Mouse (Mus musculus): ENCODE measurements at regions not wholly inside any gene's neighbourhood (a gene's known extent, or its start where the extent isn't known, plus 50 kb on each side); places are given as distances from the start of the nearest gene placed in this dataset.

- Histone ChIP-seq H3K27ac (ENCODE audit: insufficient read depth, low read length) (no peak overlapping the region), H3K4me3 (ENCODE audit: extremely low read depth, insufficient read depth, insufficient read length) (no peak overlapping the region), H3K36me3 (ENCODE audit: control insufficient read depth, insufficient read depth, low read length) (no peaks in the 10 kb centered on the region), H3K4me1 (ENCODE audit: control insufficient read depth, insufficient read depth, insufficient read length) (no peaks in the 10 kb centered on the region), H3K27me3 (ENCODE audit: control insufficient read depth, insufficient read depth, low read length) (no peaks in the 10 kb centered on the region)
- TF ChIP-seq CTCF (IDR thresholded peaks at IDR 0.05; ENCODE audit: extremely low read depth, insufficient read depth, insufficient read length, insufficient replicate concordance) (no peak), POLR2A (IDR thresholded peaks at IDR 0.05; ENCODE audit: low read depth, low read length) (no peak)
- 69% methylated on average over 10 of the region's 10 CpGs for WGBS
- no peak for DNase-seq (ENCODE audit: low read depth in 1 of 2, low spot score in 2 of 2)
Observed at GRCm38 (mm10) chr11:48502011-48502806, 297.9 kb upstream of the Rack1 start.

DNA sequence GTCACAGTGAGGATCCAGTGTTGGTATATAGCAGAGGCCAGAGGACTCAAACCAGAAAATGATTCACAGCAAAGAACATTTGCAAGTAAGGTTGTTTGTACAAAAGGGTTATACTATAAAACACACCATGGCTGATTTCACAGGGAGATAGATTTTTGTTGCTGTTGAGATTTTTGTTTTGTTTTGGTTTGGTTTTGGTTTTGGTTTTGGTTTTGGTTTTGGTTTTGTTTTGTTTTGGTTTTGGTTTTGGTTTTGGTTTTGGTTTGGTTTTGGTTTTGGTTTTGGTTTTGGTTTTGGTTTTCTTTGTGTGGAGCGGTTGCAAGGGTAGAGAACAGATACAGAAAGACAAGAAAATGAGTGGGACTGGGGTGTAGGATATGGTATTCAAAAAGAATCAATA is 301.1 kb upstream of the Rack1 start:
- H3K27ac ChIP-seq (ENCODE audit: insufficient read depth, low read length), result no peak overlapping the region
- H3K27me3 ChIP-seq (ENCODE audit: control insufficient read depth, insufficient read depth, low read length), result no peaks in the 10 kb centered on the region
- DNase-seq (ENCODE audit: low read depth in 1 of 2, low spot score in 2 of 2), result no peak
- TF ChIP-seq POLR2A (IDR thresholded peaks at IDR 0.05; ENCODE audit: low read depth, low read length) (no peak), CTCF (IDR thresholded peaks at IDR 0.05; ENCODE audit: extremely low read depth, insufficient read depth, insufficient read length, insufficient replicate concordance) (no peak)
- 78% methylated on average over 1 of the region's 1 CpGs for WGBS
- no peaks in the 10 kb centered on the region for H3K36me3 ChIP-seq (ENCODE audit: control insufficient read depth, insufficient read depth, low read length)
- H3K4me3 ChIP-seq (ENCODE audit: extremely low read depth, insufficient read depth, insufficient read length), result no peak overlapping the region
- H3K4me1 ChIP-seq (ENCODE audit: control insufficient read depth, insufficient read depth, insufficient read length), result no peaks in the 10 kb centered on the region

DNA sequence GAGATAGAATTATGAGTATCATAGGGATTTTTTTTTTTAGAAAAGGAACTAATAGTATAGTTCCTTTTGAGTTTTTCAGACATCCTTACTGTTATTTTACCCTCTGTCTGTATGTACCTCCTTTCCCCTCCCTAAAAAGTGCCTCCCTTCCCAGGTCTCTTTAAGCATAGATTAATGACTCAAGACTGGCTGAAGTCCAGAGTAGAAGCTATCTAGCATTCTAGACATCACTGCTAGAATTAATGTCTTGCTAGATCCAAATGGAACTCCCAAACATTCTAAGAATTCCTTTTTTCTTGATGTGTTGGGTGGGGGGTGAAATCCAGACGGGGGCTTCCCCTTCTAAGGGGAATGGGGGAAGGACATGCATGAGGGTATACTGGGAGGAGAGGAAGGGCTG is 311.8 kb upstream of the Rack1 start:
- H3K27ac ChIP-seq (ENCODE audit: insufficient read depth, low read length), result no peak overlapping the region
- no peak for TF ChIP-seq CTCF (IDR thresholded peaks at IDR 0.05; ENCODE audit: extremely low read depth, insufficient read depth, insufficient read length, insufficient replicate concordance)
- no peak for TF ChIP-seq POLR2A (IDR thresholded peaks at IDR 0.05; ENCODE audit: low read depth, low read length)
- H3K4me3 ChIP-seq (ENCODE audit: extremely low read depth, insufficient read depth, insufficient read length), result no peak overlapping the region
- no peaks in the 10 kb centered on the region for H3K27me3 ChIP-seq (ENCODE audit: control insufficient read depth, insufficient read depth, low read length)
- WGBS, result 71% methylated on average over 1 of the region's 1 CpGs
- no peaks in the 10 kb centered on the region for H3K36me3 ChIP-seq (ENCODE audit: control insufficient read depth, insufficient read depth, low read length)
- H3K4me1 ChIP-seq (ENCODE audit: control insufficient read depth, insufficient read depth, insufficient read length), result no peaks in the 10 kb centered on the region
- DNase-seq (ENCODE audit: low read depth in 1 of 2, low spot score in 2 of 2), result no peak

- DNase-seq (ENCODE audit: low read depth in 1 of 2, low spot score in 2 of 2), result no peak
- Histone ChIP-seq H3K4me3 (ENCODE audit: extremely low read depth, insufficient read depth, insufficient read length) (no peak overlapping the region), H3K27me3 (ENCODE audit: control insufficient read depth, insufficient read depth, low read length) (no peaks in the 10 kb centered on the region), H3K27ac (ENCODE audit: insufficient read depth, low read length) (no peak overlapping the region), H3K36me3 (ENCODE audit: control insufficient read depth, insufficient read depth, low read length) (no peaks in the 10 kb centered on the region), H3K4me1 (ENCODE audit: control insufficient read depth, insufficient read depth, insufficient read length) (no peaks in the 10 kb centered on the region)
- 72% methylated on average over 4 of the region's 4 CpGs for WGBS
- TF ChIP-seq POLR2A (IDR thresholded peaks at IDR 0.05; ENCODE audit: low read depth, low read length) (no peak), CTCF (IDR thresholded peaks at IDR 0.05; ENCODE audit: extremely low read depth, insufficient read depth, insufficient read length, insufficient replicate concordance) (no peak)
Observed at GRCm38 (mm10) chr11:48464036-48464435, 336.1 kb upstream of the Rack1 start.

DNA sequence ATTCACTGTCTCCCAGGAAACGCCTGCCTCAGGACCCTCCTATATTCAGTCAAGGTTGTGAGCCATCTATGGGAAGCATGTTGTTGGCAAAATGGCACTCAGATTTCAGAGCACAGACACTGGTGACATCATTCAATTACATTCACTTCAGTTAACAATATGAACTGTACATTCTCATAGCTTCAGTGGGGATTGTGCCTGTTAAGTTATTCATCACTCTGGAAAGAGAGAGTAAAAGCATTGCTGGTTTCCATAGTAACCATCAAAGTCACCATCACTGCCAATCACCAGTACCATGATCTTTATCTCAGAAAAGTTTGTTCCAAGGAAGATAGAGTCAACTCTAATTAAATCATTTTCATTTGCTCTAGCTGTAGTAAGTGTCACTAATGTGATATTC is 350.2 kb upstream of the Rack1 start:
- Histone ChIP-seq H3K36me3 (ENCODE audit: control insufficient read depth, insufficient read depth, low read length) (no peaks in the 10 kb centered on the region), H3K27ac (ENCODE audit: insufficient read depth, low read length) (no peak overlapping the region), H3K4me1 (ENCODE audit: control insufficient read depth, insufficient read depth, insufficient read length) (no peaks in the 10 kb centered on the region), H3K27me3 (ENCODE audit: control insufficient read depth, insufficient read depth, low read length) (no peaks in the 10 kb centered on the region), H3K4me3 (ENCODE audit: extremely low read depth, insufficient read depth, insufficient read length) (no peak overlapping the region)
- 100% methylated on average over 1 of the region's 1 CpGs for WGBS
- DNase-seq (ENCODE audit: low read depth in 1 of 2, low spot score in 2 of 2), result no peak
- TF ChIP-seq CTCF (IDR thresholded peaks at IDR 0.05; ENCODE audit: extremely low read depth, insufficient read depth, insufficient read length, insufficient replicate concordance) (no peak), POLR2A (IDR thresholded peaks at IDR 0.05; ENCODE audit: low read depth, low read length) (no peak)

- H3K4me1 ChIP-seq (ENCODE audit: control insufficient read depth, insufficient read depth, insufficient read length), result no peaks in the 10 kb centered on the region
- no peak overlapping the region for H3K27ac ChIP-seq (ENCODE audit: insufficient read depth, low read length)
- TF ChIP-seq POLR2A (IDR thresholded peaks at IDR 0.05; ENCODE audit: low read depth, low read length), result no peak
- TF ChIP-seq CTCF (IDR thresholded peaks at IDR 0.05; ENCODE audit: extremely low read depth, insufficient read depth, insufficient read length, insufficient replicate concordance), result no peak
- no peaks in the 10 kb centered on the region for H3K36me3 ChIP-seq (ENCODE audit: control insufficient read depth, insufficient read depth, low read length)
- H3K4me3 ChIP-seq (ENCODE audit: extremely low read depth, insufficient read depth, insufficient read length), result no peak overlapping the region
- no peak for DNase-seq (ENCODE audit: low read depth in 1 of 2, low spot score in 2 of 2)
- no peaks in the 10 kb centered on the region for H3K27me3 ChIP-seq (ENCODE audit: control insufficient read depth, insufficient read depth, low read length)
- WGBS, result 68% methylated on average over 5 of the region's 5 CpGs
Observed at GRCm38 (mm10) chr11:48442534-48443254, 357.4 kb upstream of the Rack1 start.

- TF ChIP-seq POLR2A (IDR thresholded peaks at IDR 0.05; ENCODE audit: low read depth, low read length), result no peak
- no peak for TF ChIP-seq CTCF (IDR thresholded peaks at IDR 0.05; ENCODE audit: extremely low read depth, insufficient read depth, insufficient read length, insufficient replicate concordance)
- no peaks in the 10 kb centered on the region for H3K4me1 ChIP-seq (ENCODE audit: control insufficient read depth, insufficient read depth, insufficient read length)
- no peak for DNase-seq (ENCODE audit: low read depth in 1 of 2, low spot score in 2 of 2)
- no peaks in the 10 kb centered on the region for H3K27me3 ChIP-seq (ENCODE audit: control insufficient read depth, insufficient read depth, low read length)
- H3K27ac ChIP-seq (ENCODE audit: insufficient read depth, low read length), result no peak overlapping the region
- H3K4me3 ChIP-seq (ENCODE audit: extremely low read depth, insufficient read depth, insufficient read length), result no peak overlapping the region
- WGBS, result 91% methylated on average over 3 of the region's 3 CpGs
- H3K36me3 ChIP-seq (ENCODE audit: control insufficient read depth, insufficient read depth, low read length), result no peaks in the 10 kb centered on the region
Observed at GRCm38 (mm10) chr11:48436712-48437111, 363.4 kb upstream of the Rack1 start.

All from spleen, adult 2 months (tissue).